Mouse (Mus musculus): Measurements from ENCODE around the gene Cers5. TPM values are rescaled to one million over a fixed set of nuclear protein-coding genes. Genes with fewer than 3 reads are reported as not detected.
A peak's percentile ranks its signal among the peaks of the same experiment; 100 is the strongest.

Cers5 gene
- total RNA-seq, 2 experiments from 2014 or later = 26.4 to 29.7 TPM

- DNase-seq (ENCODE audit: low spot score in 2 of 2) = no peak
Observed at GRCm38 (mm10) chr15:99726549-99726948, 46.1 kb downstream of the Cers5 start.

- DNase-seq (ENCODE audit: low spot score in 2 of 2) = peak; percentile 95 to 99
Observed at GRCm38 (mm10) chr15:99725341-99726155, 47.1 kb downstream of the Cers5 start, which contains the start of gene Cox14. Gene Cox14 (plus strand): TSS chr15:99725618.

GRCm38 (mm10) chr15:99724292-99725021 is 48.2 kb downstream of the Cers5 start:
- peak in 1 of 2 experiments; percentile 83 for DNase-seq (ENCODE audit: low spot score in 2 of 2)

GRCm38 (mm10) chr15:99723515-99724291 is 49.0 kb downstream of the Cers5 start:
- peak in 1 of 2 experiments; percentile 62 for DNase-seq (ENCODE audit: low spot score in 2 of 2)

- DNase-seq (ENCODE audit: low spot score in 2 of 2) = no peak
Observed at GRCm38 (mm10) chr15:99723120-99723514, 49.6 kb downstream of the Cers5 start.

- no peak for DNase-seq (ENCODE audit: low spot score in 2 of 2)
Observed at GRCm38 (mm10) chr15:99721921-99722743, 50.6 kb downstream of the Cers5 start.

- no peak for DNase-seq (ENCODE audit: low spot score in 2 of 2)
Observed at GRCm38 (mm10) chr15:99719865-99720264, 52.8 kb downstream of the Cers5 start.

GRCm38 (mm10) chr15:99718461-99719021 is 54.1 kb downstream of the Cers5 start:
- no peak for DNase-seq (ENCODE audit: low spot score in 2 of 2)

GRCm38 (mm10) chr15:99717386-99718334 is 55.0 kb downstream of the Cers5 start, which contains the start of gene Gpd1:
Gene Gpd1 (plus strand): TSS chr15:99717515.
- DNase-seq (ENCODE audit: low spot score in 2 of 2) = peak in 1 of 2 experiments; percentile 84

- peak in 1 of 2 experiments; percentile 75 for DNase-seq (ENCODE audit: low spot score in 2 of 2)
Observed at GRCm38 (mm10) chr15:99716814-99717213, 55.9 kb downstream of the Cers5 start.

GRCm38 (mm10) chr15:99715982-99716746 is 56.5 kb downstream of the Cers5 start:
- peak in 1 of 2 experiments; percentile 62 for DNase-seq (ENCODE audit: low spot score in 2 of 2)

GRCm38 (mm10) chr15:99715361-99715865 is 57.3 kb downstream of the Cers5 start:
- DNase-seq (ENCODE audit: low spot score in 2 of 2) = peak; percentile 86 to 91

GRCm38 (mm10) chr15:99714858-99715257 is 57.8 kb downstream of the Cers5 start:
- peak; percentile 80 to 94 for DNase-seq (ENCODE audit: low spot score in 2 of 2)

- DNase-seq (ENCODE audit: low spot score in 2 of 2) = no peak
Observed at GRCm38 (mm10) chr15:99714206-99714605, 58.5 kb downstream of the Cers5 start.

GRCm38 (mm10) chr15:99713569-99713968 is 59.1 kb downstream of the Cers5 start:
- DNase-seq (ENCODE audit: low spot score in 2 of 2) = no peak

GRCm38 (mm10) chr15:99712666-99713559 is 59.8 kb downstream of the Cers5 start:
- DNase-seq (ENCODE audit: low spot score in 2 of 2) = no peak

GRCm38 (mm10) chr15:99711491-99711890 is 61.2 kb downstream of the Cers5 start:
- no peak for DNase-seq (ENCODE audit: low spot score in 2 of 2)

Measured in layer of hippocampus, adult 18-20 months (tissue).